Mouse (Mus musculus): ENCODE results near the gene Aldh3b1.
"Not testable (repeated sequence)": the region's sequence is repeated elsewhere in the genome, so short reads cannot be mapped to it uniquely, and the experiment has no call there.

The Aldh3b1 gene

GRCm38 (mm10) chr19:3929211-3929941, at the start of gene Aldh3b1:
Gene Aldh3b1 (minus strand): TSS chr19:3929808.
- peak; percentile 80 to 88 for DNase-seq

- no peak for DNase-seq
Measured at GRCm38 (mm10) chr19:3975866-3976265, 46.3 kb upstream of the Aldh3b1 start.

- DNase-seq = not testable (repeated sequence)
Measured at GRCm38 (mm10) chr19:3974608-3975007, 45.0 kb upstream of the Aldh3b1 start.

GRCm38 (mm10) chr19:3972229-3972628, 42.6 kb upstream of the Aldh3b1 start, which contains the start of gene Aldh3b2:
Gene Aldh3b2 (plus strand): TSS chr19:3972328.
- no peak for DNase-seq

GRCm38 (mm10) chr19:3967258-3967657, 37.6 kb upstream of the Aldh3b1 start:
- DNase-seq = no peak

GRCm38 (mm10) chr19:3966330-3967075, 36.9 kb upstream of the Aldh3b1 start:
- no peak for DNase-seq

- no peak for DNase-seq
Measured at GRCm38 (mm10) chr19:3964030-3964429, 34.4 kb upstream of the Aldh3b1 start.

GRCm38 (mm10) chr19:3962469-3962868, 32.9 kb upstream of the Aldh3b1 start:
- DNase-seq = peak; percentile 70 to 78

- not testable (repeated sequence) for DNase-seq
Measured at GRCm38 (mm10) chr19:3961805-3962204, 32.2 kb upstream of the Aldh3b1 start.

GRCm38 (mm10) chr19:3960211-3960610, 30.6 kb upstream of the Aldh3b1 start:
- DNase-seq = no peak

- DNase-seq = no peak
Measured at GRCm38 (mm10) chr19:3959030-3959429, 29.4 kb upstream of the Aldh3b1 start.

GRCm38 (mm10) chr19:3958470-3958869, 28.9 kb upstream of the Aldh3b1 start, which contains the start of gene Aldh3b3:
Gene Aldh3b3 (plus strand): TSS chr19:3958645.
- DNase-seq = no peak

- DNase-seq = not testable (repeated sequence)
Measured at GRCm38 (mm10) chr19:3957296-3958036, 27.9 kb upstream of the Aldh3b1 start.

- no peak for DNase-seq
Measured at GRCm38 (mm10) chr19:3955804-3956203, 26.2 kb upstream of the Aldh3b1 start.

GRCm38 (mm10) chr19:3955033-3955432, 25.4 kb upstream of the Aldh3b1 start:
- DNase-seq = no peak

GRCm38 (mm10) chr19:3952099-3952498, 22.5 kb upstream of the Aldh3b1 start:
- no peak for DNase-seq

GRCm38 (mm10) chr19:3951461-3951860, 21.9 kb upstream of the Aldh3b1 start:
- no peak for DNase-seq

GRCm38 (mm10) chr19:3950331-3950730, 20.7 kb upstream of the Aldh3b1 start:
- no peak for DNase-seq

GRCm38 (mm10) chr19:3948546-3948945, 18.9 kb upstream of the Aldh3b1 start:
- no peak for DNase-seq

- DNase-seq = no peak
Measured at GRCm38 (mm10) chr19:3947813-3948212, 18.2 kb upstream of the Aldh3b1 start.

- DNase-seq = peak; percentile 79 to 84
Measured at GRCm38 (mm10) chr19:3946715-3947114, 17.1 kb upstream of the Aldh3b1 start.

GRCm38 (mm10) chr19:3945872-3946564, 16.4 kb upstream of the Aldh3b1 start:
- peak; percentile 62 to 71 for DNase-seq

Data from kidney, postnatal 4 days (tissue).